In genomic region chr13:92425758-92426264, GRCm38 (mm10) we compare ENCODE assay signal across 8 mouse cellular contexts. TPM values are rescaled to one million over a fixed set of nuclear protein-coding genes. Genes with fewer than 3 reads are reported as not detected.
DNase-seq lines count a peak whose midpoint lies in the region; ATAC-seq and TF ChIP-seq lines count a peak whose summit lies in the region.

Gene Ankrd34b (plus strand): TSS chr13:92425896.

- no peak for TF ChIP-seq POLR2A in kidney, adult 2 months (IDR thresholded peaks at IDR 0.05; ENCODE audit: low read depth, low read length)

- no peaks in the 10 kb centered on the region for H3K36me3 ChIP-seq in kidney, adult 2 months (ENCODE audit: control insufficient read depth, insufficient read depth, low read length)
- no peaks in the 10 kb centered on the region for H3K36me3 ChIP-seq in limb, embryonic 11.5 days (ENCODE audit: control insufficient read depth, insufficient read depth, low read length)
- no peaks in the 10 kb centered on the region for H3K36me3 ChIP-seq in midbrain, embryonic 10.5 days
- H3K36me3 ChIP-seq in stomach, embryonic 16.5 days (ENCODE audit: control insufficient read depth, insufficient read depth, low read length), result no peaks in the 10 kb centered on the region

- H3K27me3 ChIP-seq in kidney, adult 2 months (replicated peaks; ENCODE audit: control insufficient read depth, insufficient read depth, low read length), result 0 out of 2 replicates have a peak, but pooled peaks cover 2% of the 10 kb centered on the region
- peaks cover 38% of the 10 kb centered on the region for H3K27me3 ChIP-seq in limb, embryonic 11.5 days (ENCODE audit: control insufficient read depth, insufficient read depth, low read length)
- H3K27me3 ChIP-seq in midbrain, embryonic 10.5 days (ENCODE audit: low read depth, poor library complexity, severe bottlenecking), result peaks cover 70% of the 10 kb centered on the region
- H3K27me3 ChIP-seq in stomach, embryonic 16.5 days (ENCODE audit: control insufficient read depth, insufficient read depth, low read length), result peaks cover 47% of the 10 kb centered on the region

- 1% methylated on average over 45 of the region's 54 CpGs for WGBS in kidney, adult 2 months
- WGBS in limb, embryonic 11.5 days, result under 1% methylated on average over 50 of the region's 54 CpGs
- under 1% methylated on average over 54 of the region's 54 CpGs for WGBS in midbrain, embryonic 10.5 days
- WGBS in stomach, embryonic 16.5 days, result 1% methylated on average over 54 of the region's 54 CpGs

- H3K4me1 ChIP-seq in kidney, adult 2 months (ENCODE audit: control insufficient read depth, insufficient read depth, low read length), result no peaks in the 10 kb centered on the region
- 0 out of 2 replicates have a peak, but pooled peaks cover 8% of the 10 kb centered on the region for H3K4me1 ChIP-seq in limb, embryonic 11.5 days (ENCODE audit: control insufficient read depth, insufficient read depth, low read length)
- H3K4me1 ChIP-seq in midbrain, embryonic 10.5 days, result peaks cover 19% of the 10 kb centered on the region
- peaks cover 9% of the 10 kb centered on the region; the same call in 1 of the 2 replicates for H3K4me1 ChIP-seq in stomach, embryonic 16.5 days (ENCODE audit: control insufficient read depth, insufficient read depth, low read length)

- peak; percentile 83 for DNase-seq in heart, adult 11 months
- DNase-seq in heart, adult 9 months (ENCODE audit: low spot score in 2 of 2), result no peak
- peak; percentile 93 to 96 for DNase-seq in cerebellum, postnatal 10 days
- DNase-seq in frontal cortex, postnatal 14 days (ENCODE audit: low spot score in 2 of 2), result peak; percentile 23 to 48
- DNase-seq in kidney, adult 2 months, result peak; percentile 46
- peak; percentile 63 for DNase-seq in limb, embryonic 11.5 days (ENCODE audit: low spot score)
- peak; percentile 67 for DNase-seq in midbrain, embryonic 10.5 days (ENCODE audit: low spot score)

- no peak within 1 kb of the TSS for H3K27ac ChIP-seq in kidney, adult 2 months (ENCODE audit: insufficient read depth, low read depth, low read length)
- H3K27ac ChIP-seq in limb, embryonic 11.5 days (replicated peaks; ENCODE audit: low read depth, low read length), result no peak within 1 kb of the TSS
- H3K27ac ChIP-seq in midbrain, embryonic 10.5 days (replicated peaks), result peak within 1 kb of the TSS; percentile 49
- no peak within 1 kb of the TSS for H3K27ac ChIP-seq in stomach, embryonic 16.5 days (ENCODE audit: low read length)

- peak; percentile 74 for ATAC-seq in limb, embryonic 11.5 days (ENCODE audit: insufficient number of reproducible peaks, low FRiP score, low TSS enrichment, low read depth)
- ATAC-seq in stomach, embryonic 16.5 days (ENCODE audit: insufficient read depth, low FRiP score), result peak; percentile 65

- peak within 1 kb of the TSS; percentile 32 for H3K4me3 ChIP-seq in kidney, adult 2 months (ENCODE audit: insufficient read depth, low read depth, low read length)
- peak within 1 kb of the TSS; percentile 47 for H3K4me3 ChIP-seq in limb, embryonic 11.5 days (ENCODE audit: low read depth, low read length)
- peak within 1 kb of the TSS; percentile 79 for H3K4me3 ChIP-seq in midbrain, embryonic 10.5 days
- H3K4me3 ChIP-seq in stomach, embryonic 16.5 days (replicated peaks; ENCODE audit: low read length), result peak within 1 kb of the TSS; percentile 56

- H3K9me3 ChIP-seq in limb, embryonic 11.5 days (ENCODE audit: control insufficient read depth, low read length), result no peaks in the 10 kb centered on the region
- no peaks in the 10 kb centered on the region for H3K9me3 ChIP-seq in midbrain, embryonic 10.5 days (replicated peaks)
- H3K9me3 ChIP-seq in stomach, embryonic 16.5 days (replicated peaks; ENCODE audit: control insufficient read depth, low read length), result no peaks in the 10 kb centered on the region

- peak within 1 kb of the TSS; percentile 99 for H3K4me2 ChIP-seq in limb, embryonic 11.5 days (ENCODE audit: low read depth, severe bottlenecking)
- peak within 1 kb of the TSS; percentile 96 for H3K4me2 ChIP-seq in stomach, embryonic 16.5 days (ENCODE audit: low read depth, low read length)

- peak within 1 kb of the TSS; percentile 47 for H3K9ac ChIP-seq in limb, embryonic 11.5 days (ENCODE audit: low read length)
- H3K9ac ChIP-seq in stomach, embryonic 16.5 days (ENCODE audit: low read length), result peak within 1 kb of the TSS; percentile 60

- no peak for TF ChIP-seq CTCF in kidney, adult 2 months (conservative IDR thresholded peaks at IDR 0.05; ENCODE audit: insufficient read depth, insufficient read length, low read depth, low read length)

RNA-seq across cellular contexts. Expression of gene Ankrd34b, which starts in this region (rescaled TPM):
- polyA plus RNA-seq in kidney, adult 2 months (2012; rRNA removed), result 0.23 and 0.37 TPM in 2 replicates
- polyA plus RNA-seq in limb, embryonic 11.5 days (2014; fragmentation: Nextera tagmentation; extraction: Ambion mirVana), result 0.09 and 0.10 TPM in 2 replicates
- polyA plus RNA-seq in midbrain, embryonic 10.5 days (2016; fragmentation: Nextera tagmentation; extraction: Ambion mirVana), result 0.09 and 0.11 TPM in 2 replicates
- polyA plus RNA-seq in stomach, embryonic 16.5 days (2015; fragmentation: Nextera tagmentation; extraction: Ambion mirVana), result 0.08 and 0.16 TPM in 2 replicates

Comparison
In these comparisons a context has a peak if more than half of its experiments do, and no peak if none do; other contexts are left out.
1. DNase-seq: peak in heart, adult 11 months (single experiment), cerebellum, postnatal 10 days (2 of 2) and frontal cortex, postnatal 14 days (2 of 2); none in heart, adult 9 months (0 of 2).
2. Peak in DNase-seq and H3K4me3 ChIP-seq in kidney, adult 2 months; RNA of the gene not detected or under 1 TPM.
3. Peak in DNase-seq, ATAC-seq, H3K4me3 ChIP-seq, H3K9ac ChIP-seq and H3K4me2 ChIP-seq in limb, embryonic 11.5 days; RNA of the gene not detected or under 1 TPM.
4. Peak in DNase-seq, H3K4me3 ChIP-seq and H3K27ac ChIP-seq in midbrain, embryonic 10.5 days; RNA of the gene not detected or under 1 TPM.
5. Peak in ATAC-seq, H3K4me3 ChIP-seq, H3K9ac ChIP-seq and H3K4me2 ChIP-seq in stomach, embryonic 16.5 days; RNA of the gene not detected or under 1 TPM.
6. Peak in every context shown above with its lines, with median percentiles within 50 percentile points of each other: H3K4me3 ChIP-seq.